Mouse (Mus musculus) c-Kit-negative CD71-positive TER-119-positive erythroid progenitor cells, embryonic 14.5 days (primary cell): ENCODE data around the gene Bptf.
A peak's percentile ranks its signal among the peaks of the same experiment; 100 is the strongest.
"Not testable (repeated sequence)": the region's sequence is repeated elsewhere in the genome, so short reads cannot be mapped to it uniquely, and the experiment has no call there.

ENCODE experiments used
- DNase-seq: peaks from one replicate; pipeline ENCODE4 v3.0.0-alpha.2; 2013; ENCODE audit warnings: low read depth, low spot score

Bptf gene

DNA sequence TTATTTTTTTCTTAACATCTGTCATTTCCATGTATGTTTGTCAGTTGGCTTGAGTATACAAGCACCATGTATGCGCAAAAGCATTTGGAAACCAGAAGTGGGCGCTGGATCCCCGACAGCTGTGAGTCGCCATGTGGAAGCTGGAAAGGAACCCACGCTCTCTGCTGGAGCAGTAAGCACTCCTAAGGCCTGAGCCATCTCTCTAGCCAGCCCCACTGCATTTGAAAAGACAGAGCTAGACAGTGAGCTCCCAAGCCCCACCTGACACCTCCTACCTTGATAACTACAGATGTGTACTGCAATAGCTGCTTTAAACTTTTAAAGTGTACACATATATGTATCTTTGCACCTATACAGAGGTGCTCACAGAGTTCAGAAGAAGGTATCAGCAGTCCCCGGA, 74.5 kb downstream of the Bptf start:
- DNase-seq: no peak

DNA sequence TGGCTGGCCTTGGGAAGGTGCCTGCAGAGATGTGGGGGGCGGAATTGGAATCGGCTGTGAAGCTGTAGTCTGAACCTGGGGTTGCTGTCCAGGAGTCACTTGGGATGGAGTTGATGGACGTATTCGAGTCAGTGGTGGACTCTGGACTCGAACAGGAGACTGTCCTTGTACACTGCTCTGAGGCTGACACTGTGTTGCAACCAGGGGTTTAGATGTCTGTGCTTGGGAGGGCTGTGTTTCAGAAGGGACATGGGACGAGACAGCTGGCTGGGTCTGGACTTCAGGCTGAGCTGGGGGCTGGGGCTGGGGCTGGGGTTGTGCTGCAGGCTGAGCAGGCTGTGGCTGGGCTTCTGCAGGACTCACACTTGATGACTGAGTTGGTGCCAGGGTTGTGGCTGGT, 77.1 kb downstream of the Bptf start:
- DNase-seq: no peak

DNA sequence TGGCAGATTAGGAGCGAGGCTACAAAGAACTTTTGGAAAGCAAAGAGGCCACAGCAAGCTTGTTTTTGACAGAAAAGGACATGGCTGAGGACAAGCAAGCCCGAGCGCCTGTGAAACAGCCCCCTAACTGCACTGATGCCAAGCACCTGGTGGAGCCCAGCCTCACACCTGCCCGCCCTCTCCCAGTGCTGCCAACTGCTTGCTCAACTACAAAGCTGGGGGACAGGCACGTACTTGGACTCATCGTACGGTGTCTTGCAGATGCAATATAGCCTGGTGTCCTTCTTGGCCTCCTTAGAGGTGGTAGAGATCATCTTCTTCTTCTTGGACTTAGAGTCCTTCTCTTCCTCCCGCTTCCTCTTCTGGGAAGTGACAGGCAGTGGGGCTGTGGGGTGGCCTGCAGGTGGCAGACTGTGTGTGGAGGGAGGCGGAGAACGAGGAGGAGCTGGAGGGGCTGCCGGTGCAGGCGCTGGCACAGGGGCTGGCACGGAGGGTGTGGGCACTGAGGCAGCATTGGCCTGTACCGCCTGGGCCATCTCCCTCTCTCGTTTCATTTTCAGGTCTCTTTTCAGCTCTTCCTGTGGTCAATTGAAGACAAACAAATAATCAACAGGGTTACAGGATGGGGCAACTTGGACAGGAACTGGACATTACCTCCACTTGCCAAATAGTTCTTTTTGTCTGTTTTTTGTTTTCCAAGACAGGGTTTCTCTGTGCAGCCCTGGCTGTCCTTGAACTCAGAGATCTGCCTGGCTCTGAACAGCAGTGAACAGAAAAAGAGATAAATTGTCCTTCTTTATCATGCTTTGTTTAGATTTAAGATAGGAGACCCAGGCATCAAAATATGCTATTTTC, 84.9 kb downstream of the Bptf start:
- no peak for DNase-seq

DNA sequence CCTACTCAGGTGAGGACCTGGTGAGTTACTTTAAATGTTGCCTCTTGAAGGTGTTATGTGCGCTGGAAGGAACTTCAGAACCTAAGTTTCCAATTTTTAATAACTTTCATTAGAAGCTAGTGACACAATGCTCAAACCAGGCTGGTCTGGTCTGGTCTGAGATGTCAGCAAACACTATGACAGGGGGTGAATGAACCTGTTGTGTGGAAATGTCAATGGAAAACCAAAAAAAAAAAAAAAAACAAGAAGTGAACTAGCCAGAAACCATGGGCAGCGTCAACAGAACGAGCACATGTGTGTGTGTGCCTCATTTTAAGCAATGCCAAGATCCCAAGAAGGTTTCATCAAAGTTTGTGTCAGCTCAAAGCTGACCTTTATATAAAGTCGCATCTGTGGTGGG, 86.4 kb downstream of the Bptf start:
- DNase-seq: no peak

DNA sequence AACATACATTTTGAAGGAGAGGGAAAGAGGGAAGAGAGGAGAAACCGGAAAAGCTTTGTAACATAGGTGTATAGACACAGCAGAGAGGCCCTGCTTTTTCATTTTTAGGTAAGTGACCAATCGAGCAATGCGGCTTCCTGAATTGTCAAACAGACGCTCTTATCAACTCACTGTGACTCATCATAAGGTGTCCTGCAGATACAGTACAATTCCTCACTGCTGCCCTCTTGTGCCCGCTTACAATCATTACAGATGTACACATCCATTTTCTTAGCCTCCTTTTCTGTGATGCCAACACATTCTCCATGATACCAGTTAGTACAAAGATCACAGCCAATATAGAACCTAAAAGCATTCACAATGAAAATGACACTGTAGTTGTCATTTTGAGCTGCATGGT, 87.6 kb downstream of the Bptf start:
- peak; percentile 91 for DNase-seq

DNA sequence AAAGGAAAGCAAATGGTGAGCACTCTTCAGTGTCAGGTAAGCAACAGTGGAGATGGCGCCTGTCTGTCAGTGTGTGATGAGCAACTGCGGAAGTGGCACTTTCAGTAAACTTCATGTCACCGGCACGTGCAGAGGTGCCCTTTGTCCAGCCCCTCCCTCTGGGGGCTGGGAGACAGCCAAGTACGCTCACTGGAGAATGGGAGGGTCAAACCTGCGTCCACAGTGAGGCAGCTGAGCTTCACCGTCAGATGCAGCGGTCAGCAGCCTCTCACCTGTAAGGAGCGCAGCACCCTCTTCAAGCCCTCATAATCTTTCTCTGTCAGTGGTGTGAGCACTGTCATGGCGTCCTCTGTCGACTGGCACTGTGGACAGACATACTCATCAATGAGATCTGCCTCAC, 88.6 kb downstream of the Bptf start:
- DNase-seq: no peak

DNA sequence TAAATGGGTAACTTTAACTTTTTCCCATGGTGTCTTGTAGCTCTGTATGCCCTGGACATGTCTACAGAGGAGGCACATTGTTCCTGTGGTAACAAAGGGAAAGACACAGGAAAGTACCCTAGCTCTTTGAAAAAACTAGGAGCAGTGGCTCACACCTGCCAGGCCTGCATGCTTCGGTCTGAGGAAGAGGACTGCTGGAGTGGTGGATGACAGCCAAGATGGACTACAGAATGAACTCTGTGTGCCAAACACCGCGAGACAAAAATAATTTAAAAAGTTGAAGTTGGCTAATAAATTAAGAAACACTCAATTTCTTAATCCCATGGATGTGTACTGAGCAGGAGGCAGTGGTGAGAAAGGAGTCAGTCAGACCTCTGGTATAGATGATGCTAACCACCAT, 90.5 kb downstream of the Bptf start:
- no peak for DNase-seq

DNA sequence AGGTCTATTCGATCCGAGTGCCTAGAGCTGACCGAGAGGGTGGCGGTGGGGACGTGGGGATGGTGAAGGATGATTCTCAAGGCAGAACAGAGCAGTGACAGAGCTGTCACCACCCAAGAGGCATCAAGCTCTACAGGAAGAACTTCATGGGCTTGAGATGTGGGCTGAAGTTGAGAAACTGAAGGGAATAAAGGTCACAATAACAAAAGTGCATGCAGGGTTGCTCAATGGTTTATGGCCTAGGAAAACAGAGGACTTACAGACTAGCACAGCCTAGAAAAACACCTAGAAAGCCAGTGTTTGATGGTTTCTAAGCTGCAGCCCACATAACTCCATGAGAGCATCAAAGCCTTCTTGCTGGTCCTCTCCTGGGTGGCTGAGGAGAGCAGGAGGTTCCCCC, 92.5 kb downstream of the Bptf start:
- DNase-seq: no peak

DNA sequence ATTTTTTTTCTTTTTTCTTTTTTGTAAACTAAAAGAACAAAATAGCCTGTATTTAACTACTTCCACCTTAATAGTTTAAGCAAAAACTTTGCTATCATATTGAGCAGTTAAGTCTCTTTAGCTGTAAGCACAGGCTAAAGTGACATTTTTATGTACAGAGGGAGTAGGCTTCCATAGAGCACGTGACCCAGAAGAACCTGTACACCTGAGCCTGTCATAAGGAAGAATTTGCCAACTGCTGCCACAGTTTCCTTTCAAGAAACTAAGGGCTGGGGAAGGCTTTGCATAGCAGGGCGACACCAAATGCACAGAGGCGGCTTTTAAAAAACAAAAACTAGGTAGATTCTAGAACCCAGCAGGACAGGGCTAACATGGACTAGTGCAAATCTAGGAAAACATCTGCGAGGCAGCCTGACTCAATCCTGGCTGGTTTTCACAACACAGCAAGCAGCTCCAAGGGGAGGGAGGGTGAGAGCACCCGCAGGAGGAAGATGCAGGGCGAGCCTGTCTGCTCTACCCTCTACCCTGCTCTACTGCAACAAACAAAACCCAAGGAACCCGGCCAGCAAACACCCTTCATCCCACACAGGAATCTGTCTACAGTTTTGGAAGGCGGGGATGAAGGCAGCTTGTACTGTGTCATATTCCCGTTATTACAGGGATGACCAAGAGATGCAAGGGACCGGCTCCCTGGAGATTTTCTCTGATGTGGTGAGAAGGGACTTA, 97.7 kb downstream of the Bptf start:
- DNase-seq: no peak

DNA sequence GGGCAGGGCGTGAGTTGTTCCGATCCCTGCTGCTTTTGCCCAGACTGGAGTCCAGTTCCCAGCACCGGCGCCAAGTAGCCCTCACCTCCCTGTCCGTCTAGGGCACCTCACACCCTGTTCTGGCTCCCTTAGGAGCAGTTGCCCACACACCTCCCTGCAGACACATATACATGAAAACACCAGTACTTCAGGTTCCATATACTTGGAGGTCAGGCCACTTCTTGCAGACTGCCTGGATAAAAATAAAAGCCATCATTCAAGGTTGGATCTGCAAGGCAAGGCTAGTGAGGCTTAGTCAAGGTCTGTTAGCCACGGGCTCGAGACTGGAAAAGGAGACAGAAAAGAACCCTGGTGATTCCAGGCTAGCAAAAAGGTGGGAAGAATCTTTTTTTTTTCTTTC, 100.3 kb downstream of the Bptf start:
- no peak for DNase-seq

DNA sequence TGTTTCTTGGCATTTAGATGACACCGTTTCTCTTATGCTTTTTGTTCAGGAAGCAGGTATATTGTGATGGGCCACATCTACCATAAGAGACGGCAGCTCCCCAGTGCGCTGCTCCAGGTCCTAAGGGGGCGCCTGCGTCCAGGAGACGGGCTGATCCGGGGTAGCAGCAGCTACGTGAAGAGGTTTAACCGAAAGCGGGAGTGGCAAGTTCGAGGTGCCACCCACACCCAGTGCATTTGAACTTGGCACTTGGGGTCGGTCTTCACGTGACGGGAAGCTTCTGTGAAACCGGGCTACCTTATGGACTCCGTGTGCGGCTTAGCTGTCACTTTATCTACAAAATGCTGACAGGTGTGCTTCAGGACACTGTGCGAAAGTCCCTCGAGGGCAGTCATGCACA, 102.4 kb downstream of the Bptf start:
- DNase-seq: no peak

DNA sequence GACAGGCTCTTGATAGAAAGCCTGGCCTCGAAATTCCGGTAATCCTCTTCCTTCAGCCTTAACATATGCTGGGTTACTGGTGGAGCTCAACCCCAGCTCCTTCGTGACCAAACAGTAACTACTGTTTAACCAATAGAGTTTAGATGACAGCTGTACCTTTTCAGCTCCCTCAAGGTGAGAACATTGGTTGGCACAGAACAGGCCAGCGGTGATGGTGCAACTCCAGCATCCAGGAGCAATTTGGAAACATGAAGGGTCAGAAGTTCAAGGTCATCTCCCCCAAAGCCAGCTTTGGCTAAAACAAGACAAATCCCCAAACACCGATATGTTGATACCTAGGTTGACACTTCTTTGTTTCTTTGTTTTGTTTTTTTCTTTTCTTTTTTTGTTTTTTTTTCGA, 103.2 kb downstream of the Bptf start:
- DNase-seq: no peak

DNA sequence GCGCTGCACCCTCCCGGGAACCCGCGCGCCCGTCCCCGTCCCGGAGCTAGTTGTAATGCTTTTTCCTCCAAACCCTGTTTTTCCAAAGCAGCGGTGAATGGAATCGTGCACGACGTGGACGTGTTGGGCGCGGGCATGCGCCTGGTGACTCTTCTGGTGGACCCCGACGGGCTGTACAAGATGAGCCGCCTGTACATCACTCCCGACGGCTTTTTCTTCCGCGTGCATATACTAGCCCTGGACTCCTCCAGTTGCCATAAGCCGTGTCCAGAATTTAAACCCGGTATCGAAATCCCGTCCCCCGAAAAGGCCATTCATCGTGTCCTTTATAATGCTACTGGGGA, 103.7 kb downstream of the Bptf start:
- no peak for DNase-seq

DNA sequence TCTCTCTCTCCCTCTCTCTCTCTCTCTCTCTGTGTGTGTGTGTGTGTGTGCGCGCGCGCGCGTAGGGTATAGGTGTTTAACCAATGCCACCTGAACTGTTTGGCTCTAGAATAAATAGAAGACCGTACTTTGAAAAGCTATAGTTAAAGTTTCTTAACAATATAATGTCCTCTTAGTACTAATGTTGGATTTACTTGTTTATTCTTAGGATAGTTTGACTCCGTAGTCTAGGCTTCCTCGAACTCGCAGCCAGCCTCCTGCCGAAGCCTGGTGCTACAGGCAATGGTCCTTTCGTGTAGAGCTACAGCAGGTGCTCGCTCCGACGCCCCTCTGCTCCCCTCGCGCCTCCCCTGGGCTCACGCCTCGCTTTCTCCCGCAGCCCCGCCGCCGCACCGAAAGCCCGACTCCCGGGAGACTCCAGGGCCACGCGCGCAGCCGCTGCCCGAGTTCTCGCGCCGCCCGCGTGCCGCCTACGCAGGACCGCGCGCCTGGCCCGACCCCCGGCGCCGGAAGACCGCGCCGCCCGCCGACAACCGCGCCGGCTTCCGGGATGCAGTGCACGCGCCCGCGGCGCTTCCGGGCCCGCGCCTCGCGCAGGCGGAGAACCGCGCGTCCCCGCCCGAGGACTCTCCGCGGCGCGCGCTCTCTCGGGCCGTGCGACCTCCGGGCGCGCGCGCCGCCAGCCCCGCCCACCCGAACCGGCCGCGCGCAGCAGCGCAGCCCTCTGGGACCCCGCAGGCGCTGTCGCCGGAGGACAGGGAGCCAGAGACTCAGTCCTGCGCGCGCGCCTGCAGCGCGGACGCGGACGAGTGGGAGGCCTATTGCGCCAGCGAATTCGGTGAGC, 104.3 kb downstream of the Bptf start:
- peak; percentile 32 for DNase-seq

DNA sequence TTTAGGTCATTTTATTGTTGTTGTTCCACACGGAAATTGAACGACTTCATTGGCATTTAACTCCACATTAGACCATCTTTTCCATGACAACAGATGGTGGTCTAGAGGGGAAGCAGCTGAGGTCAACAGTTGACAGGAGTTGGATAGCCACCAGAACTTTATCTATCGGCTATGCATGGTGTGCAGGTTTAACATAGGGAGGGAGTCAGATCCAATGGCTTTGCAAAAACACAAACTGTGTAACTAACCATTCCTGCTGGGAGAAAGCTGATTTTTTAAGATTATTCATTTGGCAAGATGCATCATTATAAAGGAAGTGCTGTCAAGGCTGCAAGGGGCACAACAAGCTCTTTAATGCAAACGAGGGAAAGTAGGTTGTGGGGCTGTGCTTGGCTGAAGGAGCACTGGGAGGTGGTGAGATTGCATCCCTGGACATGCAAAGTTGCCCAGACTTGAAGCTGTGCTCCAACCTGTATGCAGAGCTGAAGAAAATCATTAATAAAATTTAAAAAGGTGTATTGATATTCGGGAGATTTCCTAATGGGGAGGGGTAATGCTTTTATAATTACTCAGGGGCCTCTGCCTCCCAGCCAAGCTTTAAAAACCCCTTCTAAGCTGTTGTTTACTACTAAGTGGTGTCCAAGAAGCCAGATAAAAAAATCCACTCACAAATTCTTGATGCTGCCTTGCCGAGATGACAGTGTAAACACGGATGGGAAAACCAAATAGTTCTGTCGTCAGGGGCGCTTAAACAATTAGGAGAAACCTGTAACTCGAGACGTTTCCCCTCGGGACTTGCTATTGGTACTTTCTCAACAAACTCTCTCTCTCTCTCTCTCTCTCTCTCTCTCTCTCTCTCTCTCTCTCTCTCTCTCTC, 105.1 kb downstream of the Bptf start:
- DNase-seq: no peak

DNA sequence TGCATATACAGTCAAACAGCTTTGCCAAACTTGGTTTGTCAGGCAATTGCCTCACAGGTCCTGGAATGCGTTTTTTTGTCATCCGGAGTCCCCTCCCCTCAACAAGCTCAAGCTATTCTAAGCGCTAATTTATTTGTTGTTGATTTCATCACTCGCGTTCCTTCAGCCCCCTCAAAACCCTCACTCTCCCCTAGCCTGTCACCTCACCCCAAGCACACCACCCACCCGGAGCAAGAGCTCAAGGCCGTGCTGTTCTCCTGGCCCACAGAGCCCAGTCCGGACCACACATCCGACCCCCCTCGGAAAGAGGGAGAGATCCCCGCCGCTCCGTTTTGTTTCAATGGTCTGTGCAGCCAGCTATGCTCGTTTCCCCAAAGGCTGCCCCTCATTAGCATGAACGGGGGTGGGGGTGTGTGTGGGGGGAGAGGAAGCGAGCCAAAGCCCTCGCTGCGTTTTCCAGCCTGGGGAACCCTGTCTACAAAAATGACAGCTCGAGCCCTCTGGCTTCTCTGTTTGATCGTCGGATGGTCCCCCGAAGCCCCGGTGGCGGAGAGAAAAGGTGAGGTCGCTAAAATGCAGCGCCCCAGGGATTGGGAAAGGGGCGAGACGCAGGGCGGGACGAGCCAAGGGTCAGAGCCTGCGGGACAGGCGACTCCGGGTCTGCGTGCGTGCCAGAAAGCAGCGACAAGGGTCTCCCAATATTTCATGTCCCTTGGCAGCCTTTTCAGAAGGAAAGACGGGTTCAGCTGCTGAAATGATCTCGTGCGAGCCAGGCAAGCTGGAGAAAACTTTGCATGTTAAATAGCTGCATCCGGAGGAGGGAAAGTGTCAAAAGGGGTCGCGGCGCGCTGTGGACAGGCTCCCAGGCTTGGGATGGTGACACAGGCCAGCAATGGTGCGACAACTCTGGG, 106.3 kb downstream of the Bptf start, which contains the start of gene 1810010H24Rik:
Gene 1810010H24Rik (plus strand): TSS at position 271 of the 911 bp plus-strand sequence.
- DNase-seq: no peak

DNA sequence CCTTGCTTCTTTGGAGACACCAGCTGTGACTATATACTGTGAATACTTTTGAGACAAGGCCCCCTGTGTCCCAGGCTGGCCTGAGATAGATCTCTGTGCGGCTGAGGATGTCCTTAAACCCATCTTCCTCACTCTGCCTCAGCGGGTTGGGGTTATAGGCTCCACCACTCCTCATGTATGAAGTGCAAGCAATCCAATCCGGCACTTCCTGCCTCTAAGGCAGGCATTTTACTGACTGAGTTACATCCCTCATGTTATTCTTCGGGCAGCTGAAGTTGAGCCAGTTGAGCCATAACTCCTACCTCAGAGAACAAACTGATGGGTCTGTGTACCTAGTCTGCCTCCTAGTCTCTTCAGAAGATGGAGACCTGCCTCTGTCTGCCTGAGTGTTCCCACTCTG, 107.5 kb downstream of the Bptf start:
- no peak for DNase-seq

DNA sequence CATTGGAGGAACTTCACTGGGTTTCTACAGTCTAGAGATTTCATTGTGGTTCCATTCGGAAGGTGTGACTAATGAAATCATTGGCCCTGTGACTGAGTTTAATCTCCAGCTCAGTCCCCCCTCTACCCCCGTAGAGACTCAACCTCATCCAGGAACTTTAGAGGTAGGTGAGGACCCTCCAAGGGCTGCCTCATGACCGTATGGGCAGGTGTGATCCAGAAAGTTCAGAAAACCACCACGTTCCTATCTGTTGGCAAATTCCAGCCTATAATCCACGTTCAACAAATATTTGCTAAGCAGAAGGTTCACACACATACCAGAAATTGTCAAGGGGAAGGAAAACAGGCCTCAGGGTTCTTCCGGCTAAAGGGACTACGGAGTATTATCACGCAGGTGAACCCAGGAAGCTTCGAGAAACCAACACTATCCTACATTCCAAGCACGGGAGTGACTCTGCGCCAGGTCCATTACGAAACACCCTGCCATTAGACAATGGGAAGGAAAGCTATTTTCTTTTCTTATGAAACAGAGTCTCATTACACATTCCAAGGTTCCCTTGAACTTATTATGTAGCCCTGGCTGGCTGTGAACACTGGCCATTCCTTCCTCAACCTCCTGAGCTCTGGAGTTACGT, 109.8 kb downstream of the Bptf start:
- DNase-seq: no peak

DNA sequence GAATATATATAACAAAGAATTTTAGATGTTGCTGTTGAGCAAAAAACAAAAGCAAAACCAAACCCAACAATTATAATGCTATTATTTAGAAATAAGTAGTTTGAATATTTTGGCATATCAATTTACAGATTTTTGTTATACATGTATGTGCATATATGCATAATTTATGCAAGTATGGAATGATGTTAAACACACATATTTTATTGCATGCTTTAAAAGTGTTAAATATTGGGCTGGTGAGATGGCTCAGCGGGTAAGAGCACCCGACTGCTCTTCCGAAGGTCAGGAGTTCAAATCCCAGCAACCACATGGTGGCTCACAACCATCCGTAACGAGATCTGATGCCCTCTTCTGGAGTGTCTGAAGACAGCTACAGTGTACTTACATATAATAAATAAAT, 112.2 kb downstream of the Bptf start:
- DNase-seq: not testable (repeated sequence)

DNA sequence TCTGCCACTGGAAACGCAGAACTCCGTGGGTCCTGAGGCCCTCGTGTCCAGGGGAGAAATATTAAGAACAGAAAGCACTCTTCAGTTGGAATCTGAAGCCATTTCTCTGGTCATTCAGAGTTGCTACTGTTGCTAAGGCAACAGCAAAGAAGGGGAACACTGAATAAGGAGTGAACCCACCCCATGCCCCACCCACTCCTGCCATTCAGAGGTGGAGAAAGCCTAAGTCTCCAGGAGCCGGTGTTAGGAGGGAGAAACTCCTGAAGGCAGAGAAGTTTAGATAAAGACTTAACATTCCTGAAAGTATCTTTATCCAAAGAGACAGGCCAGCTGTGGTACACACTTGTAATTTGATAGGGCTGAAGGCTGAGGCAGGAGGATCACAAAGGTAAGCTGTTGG, 112.6 kb downstream of the Bptf start:
- no peak for DNase-seq
